Mouse (Mus musculus): Measurements from ENCODE around the gene Tprn. TPM values are rescaled to one million over a fixed set of nuclear protein-coding genes. Genes with fewer than 3 reads are reported as not detected.

Tprn gene
- polyA plus RNA-seq (2012; rRNA removed): 17.1 and 23.5 TPM in 2 replicates

DNA sequence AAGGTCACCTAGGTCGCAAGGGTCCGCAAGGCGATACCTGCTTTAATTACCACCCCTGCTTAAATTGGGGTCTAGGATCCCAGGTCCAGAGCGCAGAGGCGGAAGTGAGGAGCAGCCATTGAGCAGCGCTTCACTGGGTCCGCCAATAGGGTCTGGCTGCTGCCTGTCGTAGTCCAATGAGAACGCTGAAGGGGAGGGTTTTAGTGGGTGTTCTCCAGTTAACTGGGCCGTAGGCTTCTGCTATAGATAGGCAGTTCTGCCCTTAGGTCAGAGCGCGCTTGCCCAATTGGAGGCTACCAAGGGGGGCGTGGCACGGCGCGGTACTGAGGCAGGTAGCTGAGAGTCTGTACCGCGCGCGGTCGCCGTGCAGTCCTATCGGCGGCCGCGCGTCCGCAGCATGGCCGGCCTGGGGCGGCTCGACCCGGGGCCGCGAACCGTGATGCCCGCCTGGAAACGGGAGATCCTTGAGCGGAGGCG is at the start of gene Tprn:
TSS of gene Tprn (plus strand) at position 328 of the 477 bp plus-strand sequence.
- Histone ChIP-seq H3K4me3 (ENCODE audit: extremely low read depth, insufficient read depth, insufficient read length) (peak within 1 kb of the TSS; percentile 71), H3K4me1 (ENCODE audit: control insufficient read depth, insufficient read depth, insufficient read length) (peaks cover 20% of the 10 kb centered on the region), H3K27me3 (ENCODE audit: control insufficient read depth, insufficient read depth, low read length) (no peaks in the 10 kb centered on the region), H3K36me3 (ENCODE audit: control insufficient read depth, insufficient read depth, low read length) (no peaks in the 10 kb centered on the region), H3K27ac (ENCODE audit: insufficient read depth, low read length) (peak within 1 kb of the TSS; percentile 65)
- WGBS: under 1% methylated on average over 39 of the region's 39 CpGs
- TF ChIP-seq CTCF (IDR thresholded peaks at IDR 0.05; ENCODE audit: extremely low read depth, insufficient read depth, insufficient read length, insufficient replicate concordance): no peak
- peak; percentile 45; the same call in 1 of the 2 replicates for TF ChIP-seq POLR2A (IDR thresholded peaks at IDR 0.05; ENCODE audit: low read depth, low read length)
- peak; percentile 94 to 97 for DNase-seq (ENCODE audit: low read depth in 1 of 2, low spot score in 2 of 2)

DNA sequence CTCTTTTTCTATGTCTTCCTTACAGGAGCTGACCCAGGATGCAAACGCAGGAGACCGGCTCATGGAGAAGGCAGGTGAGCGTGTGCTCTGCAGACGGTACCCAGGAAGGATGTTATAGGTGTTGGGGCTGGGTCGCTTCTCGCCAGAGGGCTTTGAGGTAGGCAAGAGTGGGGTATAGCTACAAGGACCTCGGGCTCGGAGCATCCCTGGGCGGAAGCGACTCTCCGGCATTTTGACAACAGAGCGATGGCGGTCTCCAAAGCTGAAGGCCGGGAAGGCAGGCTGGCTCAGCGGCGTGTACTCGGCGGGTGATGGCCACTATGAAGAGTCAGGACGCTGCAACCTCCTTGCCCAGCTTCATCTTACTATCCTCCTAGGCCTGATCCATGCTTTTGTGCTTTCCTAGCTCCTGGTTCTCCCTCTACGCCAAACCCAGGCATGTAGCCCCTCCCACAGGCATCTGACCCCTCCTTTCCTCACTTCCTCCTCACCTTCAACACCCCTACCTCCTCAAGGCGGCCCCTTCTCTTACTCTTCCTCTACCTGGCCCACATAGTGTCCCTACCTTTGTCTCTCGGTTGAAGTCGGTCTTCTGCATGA is 49.1 kb upstream of the Tprn start:
- no peak overlapping the region for H3K27ac ChIP-seq (ENCODE audit: insufficient read depth, low read length)
- no peaks in the 10 kb centered on the region for H3K27me3 ChIP-seq (ENCODE audit: control insufficient read depth, insufficient read depth, low read length)
- 88% methylated on average over 23 of the region's 23 CpGs for WGBS
- H3K4me1 ChIP-seq (ENCODE audit: control insufficient read depth, insufficient read depth, insufficient read length): peaks cover 9% of the 10 kb centered on the region; the same call in 1 of the 2 replicates
- no peak overlapping the region for H3K4me3 ChIP-seq (ENCODE audit: extremely low read depth, insufficient read depth, insufficient read length)
- DNase-seq (ENCODE audit: low read depth in 1 of 2, low spot score in 2 of 2): no peak
- H3K36me3 ChIP-seq (ENCODE audit: control insufficient read depth, insufficient read depth, low read length): peaks cover 2% of the 10 kb centered on the region; the same call in 1 of the 2 replicates
- TF ChIP-seq POLR2A (IDR thresholded peaks at IDR 0.05; ENCODE audit: low read depth, low read length): no peak
- TF ChIP-seq CTCF (IDR thresholded peaks at IDR 0.05; ENCODE audit: extremely low read depth, insufficient read depth, insufficient read length, insufficient replicate concordance): no peak

DNA sequence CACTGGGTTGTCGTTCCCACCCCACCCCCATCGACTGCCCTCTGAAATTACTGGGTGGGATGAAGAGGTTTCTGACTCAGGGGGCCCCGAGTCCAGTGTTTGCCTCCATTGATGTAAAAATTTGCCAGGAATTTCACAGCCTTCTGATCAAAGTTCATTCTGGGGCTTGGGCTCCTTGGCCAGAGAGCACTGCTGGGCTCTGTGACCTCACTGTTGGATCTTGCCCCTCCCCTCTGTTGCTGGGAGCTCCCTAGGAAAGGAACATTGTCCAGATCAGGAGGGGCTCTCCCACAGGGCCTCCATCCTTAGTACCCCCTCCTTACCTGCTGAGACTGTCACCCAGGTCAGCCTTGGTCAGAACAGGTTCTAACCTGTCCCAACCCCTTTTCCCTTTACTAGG is 48.0 kb upstream of the Tprn start, which contains the start of gene Stpg3:
TSS of gene Stpg3 (minus strand) at position 194 of the 400 bp plus-strand sequence.
- no peaks in the 10 kb centered on the region for H3K27me3 ChIP-seq (ENCODE audit: control insufficient read depth, insufficient read depth, low read length)
- TF ChIP-seq CTCF (IDR thresholded peaks at IDR 0.05; ENCODE audit: extremely low read depth, insufficient read depth, insufficient read length, insufficient replicate concordance) (no peak), POLR2A (IDR thresholded peaks at IDR 0.05; ENCODE audit: low read depth, low read length) (no peak)
- no peak within 1 kb of the TSS for H3K4me3 ChIP-seq (ENCODE audit: extremely low read depth, insufficient read depth, insufficient read length)
- peaks cover 2% of the 10 kb centered on the region; the same call in 1 of the 2 replicates for H3K36me3 ChIP-seq (ENCODE audit: control insufficient read depth, insufficient read depth, low read length)
- H3K4me1 ChIP-seq (ENCODE audit: control insufficient read depth, insufficient read depth, insufficient read length): peaks cover 9% of the 10 kb centered on the region; the same call in 1 of the 2 replicates
- 81% methylated on average over 3 of the region's 3 CpGs for WGBS
- DNase-seq (ENCODE audit: low read depth in 1 of 2, low spot score in 2 of 2): no peak
- no peak within 1 kb of the TSS for H3K27ac ChIP-seq (ENCODE audit: insufficient read depth, low read length)

DNA sequence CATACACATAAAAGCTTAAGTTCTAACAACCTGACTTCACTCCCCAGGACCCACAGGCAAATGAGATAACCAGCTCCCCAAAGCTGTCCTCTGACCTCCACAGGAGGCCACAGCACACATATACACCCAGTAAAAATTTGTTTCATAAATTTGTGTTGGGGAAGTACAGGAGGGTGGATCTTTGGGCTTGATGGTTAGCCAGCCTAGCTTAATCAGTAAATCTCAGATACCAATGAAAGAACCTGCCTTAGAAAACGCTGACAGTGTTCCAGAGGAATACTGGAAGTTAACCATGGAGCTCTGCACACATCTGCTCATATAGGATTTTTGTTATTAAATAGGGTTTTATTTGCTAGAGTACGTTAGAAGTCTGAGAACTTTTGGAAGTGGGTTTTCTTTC is 44.8 kb upstream of the Tprn start:
- DNase-seq (ENCODE audit: low read depth in 1 of 2, low spot score in 2 of 2): no peak
- 62% methylated on average over 2 of the region's 2 CpGs for WGBS
- no peak overlapping the region for H3K27ac ChIP-seq (ENCODE audit: insufficient read depth, low read length)
- no peaks in the 10 kb centered on the region for H3K27me3 ChIP-seq (ENCODE audit: control insufficient read depth, insufficient read depth, low read length)
- H3K4me1 ChIP-seq (ENCODE audit: control insufficient read depth, insufficient read depth, insufficient read length): no peaks in the 10 kb centered on the region
- no peak overlapping the region for H3K4me3 ChIP-seq (ENCODE audit: extremely low read depth, insufficient read depth, insufficient read length)
- TF ChIP-seq CTCF (IDR thresholded peaks at IDR 0.05; ENCODE audit: extremely low read depth, insufficient read depth, insufficient read length, insufficient replicate concordance) (no peak), POLR2A (IDR thresholded peaks at IDR 0.05; ENCODE audit: low read depth, low read length) (no peak)
- H3K36me3 ChIP-seq (ENCODE audit: control insufficient read depth, insufficient read depth, low read length): peaks cover 3% of the 10 kb centered on the region; the same call in 1 of the 2 replicates

DNA sequence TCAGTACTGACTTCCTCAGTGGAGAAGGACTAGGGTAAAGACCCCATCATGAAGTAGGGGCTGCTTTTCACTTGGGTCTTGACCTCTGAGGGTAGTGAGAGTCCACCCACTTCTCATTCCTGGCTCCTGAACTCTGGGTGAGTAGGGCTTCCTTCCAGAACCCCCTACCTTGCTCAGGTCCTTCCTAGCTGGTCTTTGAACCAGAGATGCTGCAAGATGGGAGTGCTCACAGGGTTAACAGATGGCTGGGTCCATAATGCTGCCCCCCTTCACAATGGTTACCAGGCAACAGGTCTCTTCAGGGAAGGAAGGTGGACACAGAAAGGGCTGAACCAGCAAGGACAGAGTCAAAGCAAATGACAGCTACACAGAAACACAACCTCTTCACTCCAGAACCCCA is 44.0 kb upstream of the Tprn start, which contains the start of gene Fam166a:
TSS of gene Fam166a (plus strand) at position 301 of the 400 bp plus-strand sequence.
- Histone ChIP-seq H3K4me1 (ENCODE audit: control insufficient read depth, insufficient read depth, insufficient read length) (peaks cover 1% of the 10 kb centered on the region; the same call in 1 of the 2 replicates), H3K27ac (ENCODE audit: insufficient read depth, low read length) (no peak within 1 kb of the TSS), H3K27me3 (ENCODE audit: control insufficient read depth, insufficient read depth, low read length) (no peaks in the 10 kb centered on the region), H3K4me3 (ENCODE audit: extremely low read depth, insufficient read depth, insufficient read length) (no peak within 1 kb of the TSS), H3K36me3 (ENCODE audit: control insufficient read depth, insufficient read depth, low read length) (peaks cover 3% of the 10 kb centered on the region; the same call in 1 of the 2 replicates)
- no peak for TF ChIP-seq CTCF (IDR thresholded peaks at IDR 0.05; ENCODE audit: extremely low read depth, insufficient read depth, insufficient read length, insufficient replicate concordance)
- no peak for TF ChIP-seq POLR2A (IDR thresholded peaks at IDR 0.05; ENCODE audit: low read depth, low read length)
- DNase-seq (ENCODE audit: low read depth in 1 of 2, low spot score in 2 of 2): no peak

DNA sequence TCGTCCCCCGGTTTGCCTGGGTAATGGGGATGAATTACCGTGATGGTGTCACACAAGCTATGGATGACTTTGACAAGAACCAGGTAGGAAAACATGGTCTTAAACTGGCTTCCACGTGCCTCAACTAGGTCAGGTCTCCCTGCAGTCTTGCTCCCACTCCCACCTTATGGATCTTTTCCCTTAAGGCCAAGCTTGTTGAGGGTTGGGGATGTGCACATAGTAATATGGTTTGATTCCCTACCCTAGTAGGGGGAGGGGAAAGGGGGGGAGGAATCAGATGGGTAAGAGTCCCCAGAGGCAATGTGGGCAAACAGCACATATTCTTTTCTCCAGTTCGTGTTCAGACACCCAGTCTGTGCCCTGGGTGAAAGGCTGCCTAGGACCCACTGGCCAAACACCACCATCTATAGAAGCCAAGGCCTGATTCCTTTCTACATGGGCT is 41.1 kb upstream of the Tprn start:
- WGBS: 87% methylated on average over 5 of the region's 5 CpGs
- no peak overlapping the region for H3K4me3 ChIP-seq (ENCODE audit: extremely low read depth, insufficient read depth, insufficient read length)
- no peaks in the 10 kb centered on the region for H3K27me3 ChIP-seq (ENCODE audit: control insufficient read depth, insufficient read depth, low read length)
- no peak overlapping the region for H3K27ac ChIP-seq (ENCODE audit: insufficient read depth, low read length)
- H3K4me1 ChIP-seq (ENCODE audit: control insufficient read depth, insufficient read depth, insufficient read length): peaks cover 5% of the 10 kb centered on the region; the same call in 1 of the 2 replicates
- no peak for DNase-seq (ENCODE audit: low read depth in 1 of 2, low spot score in 2 of 2)
- peaks cover 3% of the 10 kb centered on the region; the same call in 1 of the 2 replicates for H3K36me3 ChIP-seq (ENCODE audit: control insufficient read depth, insufficient read depth, low read length)
- TF ChIP-seq POLR2A (IDR thresholded peaks at IDR 0.05; ENCODE audit: low read depth, low read length) (no peak), CTCF (IDR thresholded peaks at IDR 0.05; ENCODE audit: extremely low read depth, insufficient read depth, insufficient read length, insufficient replicate concordance) (no peak)
